Mouse (Mus musculus) MEL (cell line): Measurements from ENCODE around the gene Plxna4.

Experiments
- CTCF ChIP-seq, 3 experiments: IDR thresholded peaks in 2 of 3; conservative IDR thresholded peaks in 1 of 3; 2 replicates each; pipeline ENCODE4 v1.5.1; 2011 to 2012; ENCODE audit warnings: low read length in 3 of 3, low read depth in 2 of 3, mild to moderate bottlenecking in 2 of 3, improper control_type of control experiment in 1 of 3, inconsistent platforms in 1 of 3, mixed read lengths in 1 of 3, moderate library complexity in 1 of 3; ENCODE audit not compliant: control insufficient read depth in 1 of 3, insufficient read depth in 1 of 3, poor library complexity in 1 of 3, severe bottlenecking in 1 of 3
- EP300 ChIP-seq, 2 experiments: IDR thresholded peaks; 2 replicates each; pipeline ENCODE4 v1.6.1; 2011; ENCODE audit warnings: improper control_type of control experiment in 2 of 2, low read length in 2 of 2, low read depth in 1 of 2, mild to moderate bottlenecking in 1 of 2
- GABPA ChIP-seq: IDR thresholded peaks from 2 replicates; pipeline ENCODE4 v1.6.1; 2012; ENCODE audit warnings: low read depth, mild to moderate bottlenecking, inconsistent platforms, low read length, improper control_type of control experiment, moderate library complexity
- MAFK ChIP-seq: IDR thresholded peaks from 2 replicates; pipeline ENCODE4 v1.6.1; 2011; ENCODE audit warnings: low read depth, mild to moderate bottlenecking, low read length, improper control_type of control experiment, borderline replicate concordance
- POLR2A ChIP-seq, 2 experiments: IDR thresholded peaks; 2 replicates each; pipeline ENCODE4 v1.6.1; 2011 to 2012; ENCODE audit warnings: low read length in 2 of 2, mild to moderate bottlenecking in 2 of 2, control low read depth in 1 of 2, improper control_type of control experiment in 1 of 2, low read depth in 1 of 2, moderate library complexity in 1 of 2; ENCODE audit not compliant: control insufficient read depth in 1 of 2, insufficient read depth in 1 of 2, poor library complexity in 1 of 2
- USF1 ChIP-seq: IDR thresholded peaks from 2 replicates; pipeline ENCODE4 v1.6.1; 2014; ENCODE audit warnings: low read depth, mild to moderate bottlenecking, inconsistent platforms, low read length, improper control_type of control experiment, moderate library complexity
- ZC3H11A ChIP-seq: IDR thresholded peaks from 2 replicates; pipeline ENCODE4 v1.6.1; 2012; ENCODE audit warnings: low read depth, mild to moderate bottlenecking, inconsistent platforms, low read length, improper control_type of control experiment

DNA sequence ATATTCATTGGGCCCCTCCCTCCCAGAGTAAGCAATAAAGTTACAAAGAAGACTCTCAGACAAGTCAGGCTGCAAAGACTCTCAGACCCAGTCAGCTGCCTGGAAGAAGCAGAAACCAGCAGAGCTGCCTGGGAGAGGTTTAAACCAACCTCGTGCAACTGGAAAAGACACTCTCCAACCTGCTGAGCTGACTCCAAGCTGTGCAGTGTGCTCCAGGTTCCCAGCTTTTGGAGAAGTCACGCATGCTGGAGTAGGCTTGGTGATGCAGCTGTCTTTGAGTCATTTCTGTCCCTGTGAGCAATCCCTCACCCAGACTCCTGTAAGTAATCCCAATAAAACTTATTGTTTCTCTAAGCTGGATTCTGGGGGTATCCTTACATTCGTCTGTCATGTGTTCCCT, 369.4 kb downstream of the Plxna4 start:
- TF ChIP-seq ZC3H11A (no peak), POLR2A (IDR thresholded peaks at IDR 0.05; ENCODE audit: control insufficient read depth in 1 of 2, insufficient read depth in 1 of 2, low read depth in 1 of 2, low read length in 2 of 2, poor library complexity in 1 of 2) (no peak), CTCF (IDR thresholded peaks at IDR 0.05 in 2 of 3, conservative IDR thresholded peaks at IDR 0.05 in 1 of 3; ENCODE audit: control insufficient read depth in 1 of 3, insufficient read depth in 1 of 3, low read depth in 2 of 3, low read length in 3 of 3, poor library complexity in 1 of 3, severe bottlenecking in 1 of 3) (no peak), GABPA (no peak), MAFK (no peak), USF1 (no peak), EP300 (IDR thresholded peaks at IDR 0.05; ENCODE audit: low read depth in 1 of 2, low read length in 2 of 2) (no peak)
